Mouse (Mus musculus) layer of hippocampus, adult 8-10 months (tissue): ENCODE measurements around the gene Vps13d. TPM values are rescaled to one million over a fixed set of nuclear protein-coding genes. Genes with fewer than 3 reads are reported as not detected.

Experiments
- DNase-seq, 2 experiments: peaks; one replicate each; pipeline ENCODE4 v3.0.0; 2022; ENCODE audit warnings: low spot score in 2 of 2
- total RNA-seq, 4 experiments: library from RNA; stranded (reverse); gene quantifications; 2 replicates each; pipeline ENCODE4 v1.2.4; 2022

The Vps13d gene
- total RNA-seq, 4 experiments from 2014 or later, result 62.7 to 72.9 (median 68.3) TPM

DNA sequence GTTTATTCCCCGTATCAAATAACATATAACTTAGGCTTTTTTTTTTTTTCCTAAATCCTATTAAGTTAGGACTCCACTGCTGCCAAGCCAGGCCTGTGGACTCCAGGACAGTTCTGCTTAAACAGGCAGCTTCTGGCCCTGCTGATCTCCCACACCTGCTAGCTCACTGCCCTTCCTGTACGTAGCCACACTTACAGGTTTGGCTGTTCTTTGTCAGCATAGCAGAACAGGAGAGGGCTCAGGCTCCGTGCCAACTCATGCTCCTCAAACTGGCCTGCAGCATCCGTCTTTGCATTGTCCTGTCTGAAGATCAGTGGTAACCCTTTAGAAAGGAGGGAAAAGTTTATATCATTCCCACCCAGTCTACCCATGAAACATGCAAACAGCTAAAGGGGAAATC lies 108.3 kb downstream of the Vps13d start:
- DNase-seq, result no peak

- no peak for DNase-seq
Measured at GRCm38 (mm10) chr4:145079324-145079723, 115.5 kb downstream of the Vps13d start.

DNA sequence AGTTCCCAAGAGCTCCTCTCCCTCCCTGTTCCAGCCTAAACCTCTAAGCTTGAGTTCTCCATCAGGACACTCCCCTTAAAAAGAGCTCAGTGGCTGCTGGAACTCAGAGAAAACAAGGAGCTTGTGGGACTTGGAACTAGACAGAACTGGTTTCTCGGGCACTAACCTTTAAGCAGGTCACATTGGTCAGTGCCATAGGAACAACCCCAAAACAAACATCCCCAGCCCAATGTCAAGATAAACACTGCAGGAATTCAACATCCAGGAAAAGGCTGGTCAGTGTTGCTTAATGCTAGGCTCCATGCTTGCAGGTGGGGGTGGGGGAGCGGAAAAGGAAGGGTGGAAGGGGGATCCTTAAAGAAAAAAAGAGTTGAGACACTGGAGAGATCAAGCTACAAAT lies 120.5 kb downstream of the Vps13d start:
- no peak for DNase-seq

- DNase-seq, result no peak
Measured at GRCm38 (mm10) chr4:145073728-145074127, 121.1 kb downstream of the Vps13d start.

DNA sequence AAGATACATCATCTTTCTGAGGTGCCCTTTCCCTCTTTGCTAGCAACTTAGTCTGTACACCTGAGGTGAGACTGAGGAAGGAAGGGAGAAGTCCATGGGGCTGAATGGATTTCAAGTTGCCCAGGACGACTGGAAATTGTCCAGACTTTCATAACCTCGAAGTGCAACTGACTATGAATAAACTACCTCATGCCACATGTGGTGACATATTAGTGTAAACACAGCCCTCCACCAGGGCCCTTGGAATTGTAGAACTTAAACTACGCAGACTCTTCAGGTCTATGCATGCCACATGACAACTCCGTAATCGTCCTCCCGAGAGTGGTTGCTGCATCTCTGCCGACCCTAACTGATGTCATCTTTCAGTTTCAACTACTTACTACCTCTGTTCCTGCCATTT lies 122.9 kb downstream of the Vps13d start:
- DNase-seq, result no peak

DNA sequence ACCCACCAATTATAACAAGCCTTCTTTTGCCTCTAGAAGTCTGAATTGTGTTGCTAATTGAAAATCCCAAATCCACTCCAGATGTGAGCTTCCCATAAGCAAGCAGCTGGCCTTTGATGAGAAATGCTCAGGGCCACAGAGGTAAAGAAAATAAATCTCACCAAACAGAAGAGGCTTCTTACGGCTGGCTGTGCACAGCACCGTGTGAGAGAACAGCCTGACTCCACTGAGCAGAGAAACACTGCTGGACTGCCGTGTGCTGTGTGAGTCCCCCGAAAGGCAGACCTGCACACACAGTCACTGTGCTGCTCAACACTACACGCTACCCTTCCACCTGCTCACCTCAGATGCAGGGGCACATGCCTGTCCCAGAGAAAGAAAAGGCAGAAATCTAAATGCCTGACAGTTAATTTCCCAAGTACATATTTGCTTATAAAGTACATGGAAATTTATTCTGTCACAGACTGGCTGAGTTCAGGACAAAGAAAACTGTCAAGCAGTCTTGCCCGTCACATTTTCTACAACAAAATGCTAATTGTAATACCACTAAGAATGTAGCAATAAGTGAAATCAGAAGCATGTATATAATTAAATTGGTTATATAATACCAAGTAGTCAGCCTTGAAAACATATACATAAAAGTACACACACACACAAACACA lies 127.7 kb downstream of the Vps13d start:
- DNase-seq, result no peak

GRCm38 (mm10) chr4:145066336-145067018 lies 128.3 kb downstream of the Vps13d start:
- no peak for DNase-seq

DNA sequence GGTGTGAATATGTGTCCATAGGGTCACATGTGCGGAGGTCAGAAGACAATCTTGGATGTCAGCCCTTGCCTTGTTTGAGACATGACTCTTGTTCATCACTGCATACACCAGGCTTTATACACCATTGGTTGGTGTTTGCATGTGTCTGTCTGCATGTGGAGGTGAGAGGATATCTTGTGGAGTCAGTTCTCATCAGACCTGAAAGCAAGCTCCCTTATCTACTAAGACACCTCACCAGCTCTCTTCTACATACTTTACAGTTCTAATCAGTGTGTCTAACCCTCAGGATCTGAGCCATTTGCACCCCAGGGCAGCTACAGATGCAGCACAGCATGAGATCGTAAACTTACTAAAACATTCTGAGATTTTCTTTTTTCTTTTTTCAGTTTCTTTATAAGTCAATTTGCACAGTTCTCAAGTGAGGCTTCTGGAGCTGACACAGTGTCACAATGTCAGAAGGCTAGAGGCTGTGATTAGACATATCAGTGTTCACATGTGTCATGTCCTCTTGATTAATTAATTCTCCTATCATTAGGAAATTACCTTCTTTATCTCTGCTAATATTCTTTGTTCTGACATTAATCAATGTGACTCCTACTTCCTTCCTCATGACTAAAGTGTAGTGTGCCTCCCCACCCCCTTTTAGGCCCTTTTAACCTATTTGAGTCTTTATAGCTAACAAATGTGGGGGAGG lies 135.9 kb downstream of the Vps13d start:
- DNase-seq, result no peak

DNA sequence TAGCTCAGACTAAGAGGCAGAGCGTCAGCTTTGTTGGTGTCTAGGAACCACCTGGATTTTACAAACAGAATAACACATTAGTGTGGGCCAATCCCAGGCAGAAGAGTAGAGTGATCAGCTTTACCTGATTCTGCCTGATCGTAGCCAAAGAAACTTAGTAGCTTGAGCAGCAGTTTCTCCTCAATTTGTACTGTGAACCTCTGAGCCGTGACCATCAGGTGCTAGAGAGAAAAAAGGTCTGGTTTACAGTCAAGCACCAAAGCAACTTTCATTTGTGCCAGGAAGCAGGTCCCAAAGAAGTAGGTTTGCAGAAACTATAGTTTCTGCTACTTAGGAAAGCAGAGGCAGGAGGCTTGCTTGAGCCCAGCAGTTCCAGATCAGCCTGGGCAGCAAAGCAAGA lies 138.5 kb downstream of the Vps13d start:
- DNase-seq, result no peak

DNA sequence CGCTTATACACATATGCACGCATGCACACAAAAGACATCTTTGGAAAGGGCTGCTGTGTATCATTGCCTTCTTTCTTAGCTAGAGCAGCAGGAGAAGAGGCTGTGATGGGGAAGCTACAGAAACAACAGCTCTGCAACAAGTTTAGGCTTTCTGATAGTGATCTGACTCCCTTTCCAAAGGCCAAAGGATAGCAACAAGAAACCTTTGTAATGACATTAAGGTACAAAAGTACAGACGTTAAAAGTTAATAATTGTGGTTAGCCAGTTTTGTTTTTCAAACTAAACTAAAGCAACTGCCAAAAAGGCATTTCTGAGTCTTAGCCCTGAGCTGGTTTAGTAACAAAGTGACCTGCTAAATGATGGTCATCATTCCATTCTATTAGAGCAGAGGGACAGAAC lies 139.0 kb downstream of the Vps13d start:
- DNase-seq, result no peak

- DNase-seq, result no peak
Measured at GRCm38 (mm10) chr4:145054369-145054768, 140.4 kb downstream of the Vps13d start.

DNA sequence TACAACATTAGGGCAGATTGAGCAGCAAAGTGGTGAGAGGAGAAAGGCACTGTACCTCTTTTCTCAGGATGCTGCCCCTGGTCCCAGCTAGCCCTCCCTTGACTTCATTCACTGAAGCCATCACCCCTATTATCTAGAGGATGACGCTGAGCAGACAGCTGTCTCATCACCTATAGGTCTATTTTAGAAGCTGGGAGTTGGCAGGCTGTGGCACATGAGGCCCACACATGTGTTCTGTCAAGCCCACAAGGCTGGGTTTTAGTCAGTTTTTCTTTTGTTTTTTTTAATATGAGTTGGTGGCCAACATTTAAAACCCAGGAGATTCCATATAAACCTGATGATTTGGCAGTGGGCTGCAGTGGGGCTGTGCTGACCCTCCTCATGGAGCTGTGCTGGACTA lies 142.1 kb downstream of the Vps13d start:
- DNase-seq, result peak; percentile 37 to 40

- no peak for DNase-seq
Measured at GRCm38 (mm10) chr4:145052282-145052681, 142.5 kb downstream of the Vps13d start.

DNA sequence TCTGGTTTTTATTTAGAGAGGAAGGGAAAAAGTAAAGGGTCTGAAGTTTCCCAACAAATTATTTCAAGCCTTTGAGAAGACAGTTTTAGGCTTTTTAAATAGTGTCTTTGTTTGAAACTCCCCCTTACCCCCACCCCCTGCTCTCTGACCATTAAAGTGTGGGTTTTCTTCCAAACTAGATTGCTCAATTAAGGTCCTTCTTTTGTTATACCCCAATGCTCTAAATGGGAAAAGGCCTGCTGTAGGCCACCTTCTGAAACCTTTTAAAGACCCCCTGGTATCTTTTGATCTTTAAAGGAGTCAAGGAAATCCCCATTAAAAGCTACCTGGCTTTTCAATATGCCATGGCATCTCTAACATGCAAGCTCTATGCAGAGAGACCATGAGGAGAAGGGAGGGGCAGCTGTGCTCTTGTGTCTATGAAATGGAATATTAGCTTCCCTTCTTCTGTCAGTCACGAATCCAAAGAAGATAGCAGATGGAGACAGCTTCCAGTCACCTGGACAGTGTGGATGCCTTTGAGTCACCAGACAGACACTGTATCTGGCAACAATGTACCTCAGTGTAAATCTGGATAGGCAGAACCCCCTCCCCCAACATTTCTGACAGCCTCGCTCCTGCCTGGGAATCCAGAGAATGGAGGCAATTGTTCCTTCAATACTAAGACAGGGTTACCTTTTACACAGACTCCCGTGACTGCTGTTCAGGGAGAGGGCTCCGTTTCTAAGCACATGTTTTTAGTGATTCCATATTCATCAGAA lies 143.4 kb downstream of the Vps13d start:
- DNase-seq, result no peak

DNA sequence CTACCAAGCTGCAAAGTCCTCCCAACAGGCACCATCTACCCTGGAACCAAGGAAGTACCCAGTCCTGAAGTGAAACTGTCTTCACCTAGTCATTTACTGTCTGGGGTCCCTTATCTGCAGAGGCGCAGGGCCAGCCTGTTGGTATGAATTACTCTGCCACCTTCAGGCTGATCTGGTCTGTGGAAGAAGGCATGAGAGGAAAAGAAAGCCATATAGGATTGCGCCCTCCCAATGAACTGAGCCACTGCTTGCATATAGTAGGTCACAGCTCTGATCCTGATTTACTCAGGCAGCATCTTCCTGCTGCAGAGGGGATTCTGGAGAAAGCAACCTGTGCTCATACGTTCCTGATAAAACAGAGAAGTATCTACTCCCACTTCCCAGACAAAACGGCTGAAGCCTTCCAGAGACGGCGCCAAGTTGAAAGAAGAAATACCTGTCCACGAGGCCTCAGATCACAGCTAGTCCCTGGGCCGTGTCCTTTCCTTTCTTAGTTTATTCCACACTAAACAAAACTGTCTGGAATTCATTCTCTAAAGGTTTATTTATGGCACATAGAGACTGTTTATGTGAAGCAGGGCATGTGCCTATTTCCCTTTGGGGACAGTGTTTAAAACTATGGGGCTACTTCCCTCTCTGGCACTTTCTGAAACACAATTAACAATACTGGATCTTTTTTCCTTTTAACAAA lies 144.1 kb downstream of the Vps13d start:
- no peak for DNase-seq

DNA sequence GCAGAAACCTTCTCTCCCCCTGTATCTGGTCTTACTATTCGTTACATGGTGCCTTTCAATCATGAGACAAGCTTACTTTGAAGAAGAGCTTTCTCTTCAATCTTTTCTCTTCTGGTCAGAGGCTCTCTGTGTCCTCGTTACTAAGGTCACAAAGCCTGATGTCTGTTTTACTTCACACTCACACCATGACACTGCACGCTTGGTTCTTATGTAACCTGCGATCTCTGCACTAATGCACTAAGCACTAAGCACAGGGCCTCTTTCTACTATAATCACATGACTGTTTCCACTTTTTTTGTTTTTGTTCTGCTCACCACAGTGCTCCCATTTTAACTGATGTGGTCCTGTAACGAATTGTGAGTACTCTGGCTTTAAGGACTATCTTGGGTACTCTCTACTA lies 146.8 kb downstream of the Vps13d start:
- no peak for DNase-seq

GRCm38 (mm10) chr4:145046032-145046401 lies 148.8 kb downstream of the Vps13d start:
- DNase-seq, result no peak

DNA sequence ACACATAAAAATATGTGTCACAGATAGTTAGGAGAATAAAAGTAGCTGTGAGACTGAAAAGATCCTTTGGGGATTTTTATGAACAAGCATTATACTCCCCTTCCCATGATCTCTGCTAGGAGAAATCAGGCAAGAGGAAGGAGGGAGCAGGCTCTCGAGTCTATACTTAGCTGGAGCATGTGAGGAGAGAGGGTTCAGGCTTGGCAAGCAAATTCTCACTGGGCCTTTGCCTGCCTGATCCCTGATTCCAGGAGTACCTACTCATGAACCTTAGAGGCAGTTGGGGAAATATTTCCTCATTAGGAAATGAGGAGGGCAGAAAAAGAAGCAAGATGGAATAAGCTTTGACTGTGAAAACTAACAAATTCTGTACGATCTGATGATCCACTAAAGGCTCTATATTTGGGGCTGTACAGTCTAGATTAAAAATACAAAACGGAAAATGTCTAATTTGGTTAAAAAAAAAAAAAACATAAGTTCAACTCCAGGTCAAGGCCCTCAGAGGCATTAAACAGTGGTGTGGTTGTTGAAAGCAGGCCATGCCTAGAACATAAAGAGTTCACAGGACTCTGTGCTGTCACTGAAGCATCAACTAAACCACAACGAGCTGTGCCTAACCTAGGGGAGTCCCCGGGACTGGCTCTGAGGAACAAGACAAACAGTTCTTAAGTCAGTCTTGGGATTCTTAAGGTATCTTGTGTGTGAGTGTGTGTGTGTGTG lies 149.3 kb downstream of the Vps13d start:
- DNase-seq, result no peak

DNA sequence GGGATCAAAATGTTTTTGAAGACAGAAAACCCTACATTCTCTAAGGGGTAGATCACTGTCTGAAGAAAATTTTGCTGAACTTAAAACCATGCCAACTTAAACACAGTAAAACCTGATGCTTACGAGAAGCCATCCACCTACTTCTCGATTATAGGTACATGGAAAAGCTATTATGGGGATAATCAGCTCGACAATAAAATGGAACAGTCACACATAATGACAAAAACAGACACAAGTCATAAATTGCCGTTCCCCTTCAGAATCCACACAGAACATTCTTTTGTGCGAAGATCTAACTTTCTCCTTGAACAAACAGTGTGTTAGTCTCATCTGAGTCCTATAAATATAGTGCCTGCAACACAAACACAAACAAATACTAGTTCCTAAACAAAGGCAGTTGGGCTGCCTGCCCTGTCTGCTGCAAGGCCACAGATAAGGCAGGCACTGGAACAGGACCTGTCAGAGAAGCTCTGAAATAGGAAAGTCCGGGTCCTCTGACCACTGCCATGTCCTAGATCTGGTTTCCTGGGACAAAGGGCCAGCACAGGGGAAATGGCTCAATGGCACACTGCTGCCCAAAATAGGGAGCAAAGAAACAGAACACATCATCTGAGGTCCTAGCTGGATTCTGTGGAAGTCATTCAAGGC lies 153.5 kb downstream of the Vps13d start:
- DNase-seq, result no peak
